Mouse (Mus musculus): ENCODE data around the gene Otud7a.
A peak's percentile ranks its signal among the peaks of the same experiment; 100 is the strongest.

The Otud7a gene

DNA sequence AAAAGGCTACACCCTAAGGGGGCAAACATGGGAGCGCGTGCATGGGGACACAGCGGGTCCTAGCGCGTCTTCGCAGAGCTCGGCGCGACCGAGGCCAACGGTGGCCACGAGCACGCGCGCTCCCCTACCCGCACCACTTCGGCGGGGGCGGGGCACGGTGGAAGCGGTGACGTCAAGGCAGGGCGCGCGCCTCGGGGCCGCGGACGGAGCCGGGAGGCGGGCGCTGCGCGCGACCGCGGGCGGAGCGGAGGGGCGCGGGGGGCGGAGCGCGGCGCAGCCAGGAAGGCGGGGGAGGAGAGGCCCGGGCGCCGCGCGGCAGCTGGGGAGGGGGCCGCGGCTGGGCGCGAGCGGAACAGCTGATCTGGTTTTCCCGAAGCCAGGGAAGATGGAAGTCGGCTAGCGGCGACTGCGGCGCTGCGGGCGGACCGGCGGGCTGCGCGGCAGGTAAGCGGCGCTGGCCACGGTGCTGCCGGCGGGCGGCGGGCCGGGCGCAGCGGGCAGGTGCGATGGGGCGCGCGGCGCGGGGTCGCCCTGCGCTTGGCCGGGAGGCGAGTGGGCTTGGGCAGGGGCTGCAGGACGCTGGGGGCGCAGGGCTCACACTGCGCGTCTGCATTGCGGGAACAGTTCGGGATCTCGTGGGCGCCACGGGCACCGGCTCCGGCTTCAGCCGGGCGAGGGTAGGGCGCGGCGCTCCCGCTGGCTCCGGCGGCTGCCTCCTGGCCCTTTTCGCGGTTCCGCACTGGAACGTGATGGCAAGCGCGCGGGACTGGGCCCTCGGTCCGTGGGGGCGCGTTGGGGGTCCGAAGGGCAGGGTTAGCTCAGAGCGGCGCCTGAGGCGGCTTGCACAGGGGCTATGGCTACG lies at the start of gene Otud7a:
TSS of gene Otud7a (plus strand) at position 268 of the 862 bp plus-strand sequence.
- peak; percentile 80 to 94 for DNase-seq (ENCODE audit: low spot score in 2 of 2)

GRCm38 (mm10) chr7:63405988-63406387 lies 38.6 kb upstream of the Otud7a start:
- DNase-seq (ENCODE audit: low spot score in 2 of 2): no peak

DNA sequence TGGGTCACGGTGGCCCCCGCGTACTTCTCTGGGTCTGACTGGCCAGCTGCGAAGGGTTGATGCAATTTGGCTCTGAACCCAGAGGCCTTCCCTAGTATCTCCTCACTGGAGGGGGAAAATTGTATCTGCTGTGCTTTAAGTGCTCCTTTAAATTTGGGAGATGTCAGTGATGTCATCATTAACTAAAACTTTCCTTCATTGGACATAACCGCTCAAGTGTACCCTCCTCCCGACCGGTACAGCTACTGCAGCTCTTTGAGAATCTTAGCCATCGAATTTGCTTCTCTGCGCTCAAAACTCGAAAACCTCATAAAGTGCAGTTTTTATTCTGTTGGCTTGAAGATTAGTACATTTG lies 772 bp downstream of the Otud7a start:
- no peak for DNase-seq (ENCODE audit: low spot score in 2 of 2)

DNA sequence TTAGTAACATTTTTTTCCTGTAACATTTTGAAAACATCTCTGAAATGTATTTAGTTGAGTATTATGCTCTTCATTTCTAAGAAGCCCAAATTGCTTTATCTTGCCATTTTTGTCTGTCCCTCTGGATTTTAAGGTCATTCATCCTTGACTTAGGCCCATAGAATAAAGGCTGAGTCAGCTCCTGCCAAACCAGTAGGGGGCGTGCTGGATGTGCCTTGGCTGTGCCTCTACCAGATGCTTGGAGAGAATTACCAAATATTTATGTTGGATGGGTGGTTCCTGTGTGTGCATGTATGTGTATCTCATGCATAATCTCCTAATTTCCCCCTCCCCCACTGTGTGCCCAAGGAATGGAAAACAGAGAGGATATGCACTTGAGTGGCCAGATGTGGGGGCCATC lies 2.4 kb downstream of the Otud7a start:
- DNase-seq (ENCODE audit: low spot score in 2 of 2): no peak

DNA sequence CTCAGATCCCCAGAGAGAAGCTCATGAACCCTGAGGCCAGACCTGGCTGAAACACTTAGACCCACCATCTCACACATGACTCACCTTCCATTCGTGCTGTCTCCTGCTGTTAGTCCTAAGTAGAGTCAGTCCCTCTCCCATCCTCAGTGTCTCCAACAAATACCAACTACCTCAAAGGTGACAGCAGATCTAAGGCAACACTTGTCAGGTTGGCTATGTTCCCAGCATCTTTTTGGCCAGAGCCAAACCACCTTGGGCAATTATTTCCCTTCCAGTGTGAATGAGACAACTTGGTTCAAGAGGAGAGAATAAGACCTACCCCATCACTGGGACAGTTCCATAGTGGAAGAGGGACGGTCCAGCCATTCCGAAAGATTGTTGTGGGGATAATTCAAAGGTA lies 10.7 kb downstream of the Otud7a start:
- no peak for DNase-seq (ENCODE audit: low spot score in 2 of 2)

DNA sequence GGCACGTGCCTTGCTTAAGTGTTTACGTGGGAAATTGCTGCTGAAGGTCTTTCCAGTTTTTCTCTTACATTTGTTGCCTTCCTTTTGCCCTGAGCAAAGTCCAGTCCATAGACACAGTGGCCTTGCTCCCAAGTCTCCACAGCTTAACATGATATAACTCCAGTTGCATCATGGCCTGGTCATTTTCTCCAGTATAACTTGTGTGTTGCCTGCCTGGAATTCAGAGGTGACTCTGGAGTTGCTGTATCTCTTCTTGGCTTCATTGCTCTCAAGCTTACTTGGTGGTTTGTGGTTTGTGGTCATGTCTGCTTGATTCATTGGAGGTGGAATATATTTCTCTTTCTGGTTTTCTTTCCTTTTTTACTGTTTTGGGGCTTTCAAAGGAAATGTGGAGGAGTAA lies 17.7 kb downstream of the Otud7a start:
- DNase-seq (ENCODE audit: low spot score in 2 of 2): no peak

DNA sequence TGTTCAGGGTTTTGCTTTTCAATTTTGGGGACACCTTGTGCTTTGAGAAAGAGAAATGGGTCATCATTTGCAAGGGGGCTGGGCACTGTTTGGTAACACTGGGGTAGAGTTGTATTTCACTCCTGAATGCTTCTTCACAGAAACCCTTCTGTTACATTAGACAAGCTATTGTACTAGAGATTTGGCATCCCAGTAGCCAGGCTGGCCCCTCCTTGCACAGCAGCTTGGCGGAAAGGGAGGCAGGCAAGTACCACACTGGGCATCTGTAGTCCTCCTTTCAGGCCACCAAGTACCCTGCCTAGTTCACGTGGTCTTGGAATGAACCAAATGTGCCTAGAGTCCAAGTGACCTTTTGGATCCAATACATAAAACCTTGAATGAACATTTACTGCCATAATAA lies 18.1 kb downstream of the Otud7a start:
- no peak for DNase-seq (ENCODE audit: low spot score in 2 of 2)

GRCm38 (mm10) chr7:63466729-63467128 lies 22.2 kb downstream of the Otud7a start:
- DNase-seq (ENCODE audit: low spot score in 2 of 2): no peak

- DNase-seq (ENCODE audit: low spot score in 2 of 2): no peak
Observed at GRCm38 (mm10) chr7:63468258-63468657, 23.7 kb downstream of the Otud7a start.

DNA sequence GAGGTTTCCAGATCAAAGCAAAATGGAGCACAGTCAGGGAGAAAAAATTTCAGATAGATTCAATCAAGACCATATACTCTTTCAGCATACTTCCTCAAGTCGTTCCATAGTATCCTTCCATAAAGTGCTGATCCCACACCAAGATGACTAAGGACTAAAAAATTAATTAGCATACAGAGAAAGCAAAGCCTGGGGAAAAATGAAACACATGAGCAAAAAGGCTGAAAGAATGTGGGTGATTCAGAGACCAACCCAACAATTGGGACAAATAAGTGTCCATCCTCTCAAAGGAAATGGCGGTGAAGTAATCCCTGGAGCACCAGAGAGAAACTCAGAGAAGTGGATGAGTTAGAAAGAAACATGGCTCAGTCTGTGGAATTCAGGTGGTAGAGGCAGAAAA lies 38.5 kb downstream of the Otud7a start:
- DNase-seq (ENCODE audit: low spot score in 2 of 2): no peak

GRCm38 (mm10) chr7:63497051-63497547 lies 52.5 kb downstream of the Otud7a start:
- DNase-seq (ENCODE audit: low spot score in 2 of 2): no peak

GRCm38 (mm10) chr7:63504202-63504601 lies 59.7 kb downstream of the Otud7a start:
- no peak for DNase-seq (ENCODE audit: low spot score in 2 of 2)

GRCm38 (mm10) chr7:63508079-63508478 lies 63.5 kb downstream of the Otud7a start:
- DNase-seq (ENCODE audit: low spot score in 2 of 2): peak in 1 of 2 experiments; percentile 24

GRCm38 (mm10) chr7:63509825-63510224 lies 65.3 kb downstream of the Otud7a start:
- peak in 1 of 2 experiments; percentile 32 for DNase-seq (ENCODE audit: low spot score in 2 of 2)

DNA sequence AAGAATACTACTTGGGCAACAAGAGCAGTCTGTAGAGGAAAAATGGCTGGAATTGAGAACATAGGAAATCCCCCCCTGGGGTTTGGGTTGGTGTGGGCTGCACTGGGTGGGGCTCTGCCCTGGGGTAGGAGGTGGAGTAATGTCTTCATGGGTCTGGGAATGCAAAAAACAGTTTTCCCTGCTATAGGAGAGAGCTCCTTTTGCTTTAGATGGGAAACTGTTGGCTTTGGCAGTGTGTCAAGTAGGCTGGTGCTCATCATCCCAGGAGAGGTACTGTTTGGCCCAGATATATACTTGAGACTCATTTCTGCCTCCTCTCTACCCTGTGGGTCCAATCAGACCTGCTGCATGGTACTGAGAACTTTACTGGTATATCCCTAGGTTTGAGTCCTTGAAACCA lies 66.9 kb downstream of the Otud7a start:
- DNase-seq (ENCODE audit: low spot score in 2 of 2): no peak

- no peak for DNase-seq (ENCODE audit: low spot score in 2 of 2)
Observed at GRCm38 (mm10) chr7:63512561-63512960, 68.0 kb downstream of the Otud7a start.

- DNase-seq (ENCODE audit: low spot score in 2 of 2): no peak
Observed at GRCm38 (mm10) chr7:63516141-63516895, 71.8 kb downstream of the Otud7a start.

GRCm38 (mm10) chr7:63520299-63520698 lies 75.7 kb downstream of the Otud7a start:
- DNase-seq (ENCODE audit: low spot score in 2 of 2): no peak

GRCm38 (mm10) chr7:63522403-63522802 lies 77.9 kb downstream of the Otud7a start:
- no peak for DNase-seq (ENCODE audit: low spot score in 2 of 2)

DNA sequence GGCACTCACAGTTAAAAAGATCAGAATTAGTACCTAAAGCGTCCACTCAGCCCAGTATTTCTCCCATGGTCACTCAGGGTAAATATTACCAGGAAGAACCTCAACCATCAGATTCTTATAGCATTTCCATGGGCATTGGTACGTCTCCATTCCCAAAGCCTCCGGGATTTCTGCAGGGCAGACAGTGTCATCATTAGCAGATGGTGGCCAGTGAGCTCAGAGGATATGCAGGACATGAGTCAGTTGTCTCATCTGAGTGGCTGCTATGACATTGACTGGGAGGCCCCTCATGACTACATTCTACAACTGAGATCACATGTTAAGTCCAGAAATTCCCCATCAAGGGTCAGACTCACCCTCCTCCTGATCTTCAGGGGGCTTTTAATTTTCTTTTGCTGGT lies 78.5 kb downstream of the Otud7a start:
- no peak for DNase-seq (ENCODE audit: low spot score in 2 of 2)

DNA sequence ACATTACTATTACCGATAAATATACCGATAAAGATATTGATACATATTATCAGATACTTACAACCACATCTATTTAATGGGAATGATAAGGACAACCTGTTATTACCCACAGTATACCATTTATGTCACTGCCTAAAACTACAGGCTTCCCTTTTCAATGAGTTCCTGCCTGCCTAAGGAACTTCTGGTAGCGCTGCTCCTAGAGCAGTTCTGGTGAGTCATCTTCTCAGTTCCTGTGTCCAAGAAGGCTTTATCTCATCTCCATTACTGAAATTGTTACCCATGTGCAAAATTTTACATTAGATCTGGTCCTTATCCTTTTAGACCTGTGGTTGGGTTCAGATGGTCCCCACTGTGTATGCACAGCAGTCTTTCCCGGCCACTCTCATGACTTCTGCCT lies 95.7 kb downstream of the Otud7a start:
- no peak for DNase-seq (ENCODE audit: low spot score in 2 of 2)

- DNase-seq (ENCODE audit: low spot score in 2 of 2): no peak
Observed at GRCm38 (mm10) chr7:63554457-63554856, 109.9 kb downstream of the Otud7a start.

DNA sequence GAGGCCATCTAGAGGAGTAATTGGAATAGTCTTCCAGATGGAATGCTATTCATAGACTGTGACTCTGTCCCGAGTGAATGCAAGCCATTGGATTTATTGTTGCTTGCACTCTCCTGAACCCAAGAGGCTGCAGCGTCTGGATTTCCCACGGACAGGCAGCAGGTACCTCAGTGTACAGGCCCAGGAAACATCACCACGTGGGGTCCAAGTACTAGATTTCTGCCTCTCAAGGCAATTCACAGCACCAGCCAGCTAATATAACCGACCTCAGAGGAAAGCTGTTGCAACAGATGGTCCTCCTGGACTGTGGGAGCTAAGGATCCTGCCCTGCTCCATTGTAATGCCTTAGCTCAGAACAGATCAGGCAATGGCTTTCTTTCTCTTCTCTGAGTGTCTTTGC lies 111.8 kb downstream of the Otud7a start:
- DNase-seq (ENCODE audit: low spot score in 2 of 2): no peak
